Mouse (Mus musculus) lung, embryonic 16.5 days (tissue): ENCODE results near the gene Nrbp1. TPM values are rescaled to one million over a fixed set of nuclear protein-coding genes. Genes with fewer than 3 reads are reported as not detected.

Experiments used
- ATAC-seq: fragments of 200-750 bp; cut with Nextera tagmentation; 2 replicates; pipeline ENCODE4 v1.8.0; 2017; ENCODE audit warnings: low read depth, mild to moderate bottlenecking, moderate library complexity
- H3K27ac ChIP-seq: fragments of 300-500 bp; sonication (generic); 2 replicates; pipeline ENCODE4 v1.5.1; 2014; ENCODE audit warnings: mild to moderate bottlenecking, control low read depth, low read length
- H3K27me3 ChIP-seq: fragments of 300-500 bp; sonication (generic); 2 replicates; pipeline ENCODE4 v1.6.1; 2014; ENCODE audit warnings: low read depth, low read length, mixed read lengths; ENCODE audit not compliant: control insufficient read depth, insufficient read depth
- H3K36me3 ChIP-seq: fragments of 300-500 bp; sonication (generic); 2 replicates; pipeline ENCODE4 v1.6.1; 2014; ENCODE audit warnings: low read length; ENCODE audit not compliant: control insufficient read depth, insufficient read depth
- H3K4me1 ChIP-seq: fragments of 300-500 bp; sonication (generic); replicated peaks from 2 replicates; pipeline ENCODE4 v1.6.1; 2014; ENCODE audit warnings: low read length, mixed read lengths; ENCODE audit not compliant: control insufficient read depth, insufficient read depth
- H3K4me2 ChIP-seq: fragments of 300-500 bp; sonication (generic); 2 replicates; pipeline ENCODE4 v1.6.1; 2014; ENCODE audit warnings: low read depth, low read length, control low read depth
- H3K4me3 ChIP-seq: fragments of 300-500 bp; sonication (generic); 2 replicates; pipeline ENCODE4 v1.5.1; 2014; ENCODE audit warnings: mild to moderate bottlenecking, low read length, control low read depth
- H3K9ac ChIP-seq: fragments of 300-500 bp; sonication (generic); 2 replicates; pipeline ENCODE4 v1.6.1; 2014; ENCODE audit warnings: low read length, control low read depth
- H3K9me3 ChIP-seq: fragments of 300-500 bp; sonication (generic); 2 replicates; pipeline ENCODE4 v1.6.1; 2016; ENCODE audit warnings: low read length; ENCODE audit not compliant: control insufficient read depth
- WGBS: fragments of 180-500 bp; shearing (Covaris S2); extraction: QIAGEN DNeasy Blood & Tissue Kit; methylation state at CpG from one replicate; pipeline ENCODE4 v1.1.7; 2014; 5-methylcytosine and 5-hydroxymethylcytosine counted together
- polyA plus RNA-seq: library from polyadenylated mRNA; unstranded; fragments of >200 nt; fragmentation: Nextera tagmentation; extraction: Ambion mirVana; gene quantifications from 2 replicates; pipeline ENCODE4 v1.2.1, GENCODE M21; 2015

Gene Nrbp1
- polyA plus RNA-seq, 1 experiment from 2014 or later, result 162 TPM

GRCm38 (mm10) chr5:31297047-31297757, 56.5 kb downstream of the Nrbp1 start, which contains the start of gene Gckr:
Gene Gckr (plus strand): TSS chr5:31297443.
- H3K9me3 ChIP-seq, result no peaks in the 10 kb centered on the region
- WGBS, result 49% methylated on average over 13 of the region's 13 CpGs
- no peak within 1 kb of the TSS for H3K9ac ChIP-seq
- H3K27me3 ChIP-seq, result no peaks in the 10 kb centered on the region; the same call in 1 of the 2 replicates
- H3K27ac ChIP-seq, result no peak within 1 kb of the TSS
- H3K36me3 ChIP-seq, result no peaks in the 10 kb centered on the region
- no peak for ATAC-seq
- H3K4me2 ChIP-seq, result peak within 1 kb of the TSS; percentile 96
- peaks cover 8% of the 10 kb centered on the region for H3K4me1 ChIP-seq
- H3K4me3 ChIP-seq, result peak within 1 kb of the TSS; percentile 79; the same call in 1 of the 2 replicates

- 69% methylated on average over 3 of the region's 3 CpGs for WGBS
- Histone ChIP-seq H3K4me1 (peaks cover 8% of the 10 kb centered on the region), H3K27me3 (no peaks in the 10 kb centered on the region; the same call in 1 of the 2 replicates), H3K36me3 (no peaks in the 10 kb centered on the region), H3K9ac (no peak overlapping the region), H3K9me3 (no peaks in the 10 kb centered on the region), H3K27ac (no peak overlapping the region), H3K4me2 (no peak overlapping the region), H3K4me3 (no peak overlapping the region)
- ATAC-seq, result no peak
Observed at GRCm38 (mm10) chr5:31297981-31298380, 57.3 kb downstream of the Nrbp1 start.

- no peaks in the 10 kb centered on the region for H3K9me3 ChIP-seq
- H3K36me3 ChIP-seq, result no peaks in the 10 kb centered on the region
- H3K27ac ChIP-seq, result no peak overlapping the region
- no peaks in the 10 kb centered on the region; the same call in 1 of the 2 replicates for H3K27me3 ChIP-seq
- ATAC-seq, result no peak
- no peak overlapping the region for H3K4me2 ChIP-seq
- H3K4me1 ChIP-seq, result peaks cover 8% of the 10 kb centered on the region
- WGBS, result 30% methylated on average over 2 of the region's 2 CpGs
- no peak overlapping the region for H3K4me3 ChIP-seq
- no peak overlapping the region for H3K9ac ChIP-seq
Observed at GRCm38 (mm10) chr5:31298486-31298885, 57.8 kb downstream of the Nrbp1 start.

Other genes starting within 250 kb of the Nrbp1 start
- 170 and 172 TPM in 2 replicates for gene Atraid, start 192.6 kb upstream of the Nrbp1 start, polyA plus RNA-seq
- gene Slc5a6, start 191.9 kb upstream of the Nrbp1 start, polyA plus RNA-seq, result 6.1 and 8.2 TPM in 2 replicates
- gene Cad, start 186.1 kb upstream of the Nrbp1 start, polyA plus RNA-seq, result 19.8 and 23.7 TPM in 2 replicates
- gene Dnajc5g, start 134.6 kb upstream of the Nrbp1 start, polyA plus RNA-seq, result not detected in 2 replicates
- gene Slc30a3, start 132.6 kb upstream of the Nrbp1 start, polyA plus RNA-seq, result 0.25 and 0.54 TPM in 2 replicates
- gene Trim54, start 124.2 kb upstream of the Nrbp1 start, polyA plus RNA-seq, result 0.65 and 2.3 TPM in 2 replicates
- gene Ucn, start 102.0 kb upstream of the Nrbp1 start, polyA plus RNA-seq, result not detected in 2 replicates
- 59.0 and 61.3 TPM in 2 replicates for gene Mpv17, start 86.6 kb upstream of the Nrbp1 start, polyA plus RNA-seq
- gene Gm29609, start 61.0 kb upstream of the Nrbp1 start, polyA plus RNA-seq, result 1.5 and 1.9 TPM in 2 replicates
- 72.4 and 78.2 TPM in 2 replicates for gene Gtf3c2, start 60.7 kb upstream of the Nrbp1 start, polyA plus RNA-seq
- 144 and 145 TPM in 2 replicates for gene Snx17, start 47.6 kb upstream of the Nrbp1 start, polyA plus RNA-seq
- gene Eif2b4, start 47.4 kb upstream of the Nrbp1 start, polyA plus RNA-seq, result 58.9 and 64.2 TPM in 2 replicates
- 5.8 and 6.6 TPM in 2 replicates for gene Zfp513, start 38.6 kb upstream of the Nrbp1 start, polyA plus RNA-seq
- gene Ppm1g, start 20.2 kb upstream of the Nrbp1 start, polyA plus RNA-seq, result 122 and 126 TPM in 2 replicates
- 0.57 and 0.60 TPM in 2 replicates for gene Gm9970, start 368 bp downstream of the Nrbp1 start, polyA plus RNA-seq
- gene Krtcap3, start 10.8 kb downstream of the Nrbp1 start, polyA plus RNA-seq, result 38.9 and 40.8 TPM in 2 replicates
- gene Ift172, start 50.3 kb downstream of the Nrbp1 start, polyA plus RNA-seq, result 41.6 and 44.3 TPM in 2 replicates
- gene Fndc4, start 55.2 kb downstream of the Nrbp1 start, polyA plus RNA-seq, result 28.7 and 34.5 TPM in 2 replicates
- 0.38 and 1.0 TPM in 2 replicates for gene Gckr, start 56.6 kb downstream of the Nrbp1 start, polyA plus RNA-seq
- 44.7 and 51.1 TPM in 2 replicates for gene Zfp512, start 211.6 kb downstream of the Nrbp1 start, polyA plus RNA-seq
- not detected in 2 replicates for gene 4930548H24Rik, start 244.9 kb downstream of the Nrbp1 start, polyA plus RNA-seq